Mouse (Mus musculus) heart, adult 11 months (tissue): ENCODE measurements at regions not wholly inside any gene's neighbourhood (a gene's known extent, or its start where the extent isn't known, plus 50 kb on each side); places are given as distances from the start of the nearest gene placed in this dataset.

Source experiments
- DNase-seq: peaks from one replicate; pipeline ENCODE4 v3.0.0; 2022

GRCm38 (mm10) chr16:30652692-30653091, 53.2 kb downstream of the Fam43a start:
- no peak for DNase-seq

- DNase-seq = peak; percentile 98
Observed at GRCm38 (mm10) chr16:30653806-30654205, 54.3 kb downstream of the Fam43a start.

DNA sequence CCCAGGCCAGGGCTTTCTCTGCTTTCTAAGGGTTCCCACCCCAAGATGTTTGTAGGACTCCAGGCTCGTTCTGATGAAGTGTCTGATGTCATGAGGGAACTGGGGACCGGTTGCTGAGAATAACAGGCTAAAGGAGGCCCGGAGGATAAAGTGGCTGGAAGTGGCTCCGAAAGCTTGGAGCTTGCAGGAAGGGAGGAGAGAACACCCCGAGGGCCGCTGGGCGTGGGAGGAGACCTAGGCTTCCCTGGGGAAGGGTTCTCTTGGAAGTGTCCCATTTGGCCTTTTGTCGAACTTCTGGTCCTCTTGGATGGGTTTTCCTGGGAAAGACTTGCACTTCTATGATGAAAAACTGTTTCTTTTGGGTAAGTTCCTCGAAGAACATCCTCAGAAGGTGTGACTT, 54.7 kb downstream of the Fam43a start:
- DNase-seq = peak; percentile 98

DNA sequence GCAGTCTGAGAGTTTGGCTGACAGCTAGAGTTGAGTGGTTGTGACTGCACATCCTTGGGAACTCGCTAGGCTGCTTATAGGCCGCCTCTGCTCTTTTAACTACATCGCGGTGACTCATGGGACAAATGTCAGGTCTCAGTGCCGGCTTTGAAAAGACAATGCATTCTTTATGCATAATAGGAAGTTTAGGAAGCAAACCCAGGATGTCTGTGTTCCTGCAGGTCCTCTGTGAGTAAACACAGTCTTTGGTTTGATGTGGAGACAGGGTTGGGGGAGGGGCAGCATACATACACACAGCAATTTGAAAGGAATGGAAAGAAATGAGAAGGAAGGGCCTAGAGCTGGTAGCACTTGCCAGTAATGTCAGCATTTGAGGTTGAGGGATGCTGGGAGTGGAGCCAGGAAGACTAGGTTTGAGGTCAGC, 56.3 kb downstream of the Fam43a start:
- peak; percentile 90 for DNase-seq

DNA sequence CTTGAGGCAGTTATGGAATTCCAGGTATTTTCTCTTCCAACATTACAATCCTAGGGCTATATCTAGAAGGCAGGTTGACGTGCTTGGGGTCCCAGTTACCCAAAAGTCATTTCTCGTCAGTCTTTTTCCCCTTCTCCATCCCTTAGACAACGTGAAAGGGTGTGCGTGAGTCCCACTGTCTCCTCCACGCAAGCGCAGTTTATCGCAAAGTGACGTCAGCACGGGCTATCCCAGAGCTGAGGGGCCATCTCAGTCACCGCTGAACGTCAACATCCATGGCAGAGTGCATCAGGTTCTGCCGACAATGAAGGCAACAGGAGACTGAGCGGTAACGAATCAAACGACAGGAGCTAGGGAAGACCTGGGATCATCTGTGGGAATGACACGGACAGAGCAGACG, 57.4 kb downstream of the Fam43a start:
- no peak for DNase-seq

- DNase-seq = no peak
Observed at GRCm38 (mm10) chr16:30658921-30659320, 59.4 kb downstream of the Fam43a start.

- DNase-seq = no peak
Observed at GRCm38 (mm10) chr16:30661086-30661977, 61.8 kb downstream of the Fam43a start.

DNA sequence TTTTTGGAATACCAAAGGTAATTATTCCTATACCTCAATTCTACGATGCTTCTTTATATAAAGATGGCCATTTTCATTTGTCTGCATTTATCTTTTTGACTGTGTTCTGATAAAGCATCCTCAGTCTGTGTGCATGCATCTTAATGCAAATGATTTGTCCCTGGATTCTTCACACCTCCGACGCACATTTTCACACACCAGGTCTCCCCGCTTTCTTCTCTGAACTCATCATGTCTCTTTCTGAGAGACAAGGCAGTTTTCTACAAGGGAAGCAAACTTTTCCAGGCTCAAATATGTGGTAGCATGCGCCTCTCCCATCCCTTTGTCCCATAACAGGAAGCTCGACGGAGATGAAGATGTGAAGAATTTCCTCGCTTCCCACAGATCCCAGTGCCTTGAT, 63.5 kb downstream of the Fam43a start:
- DNase-seq = no peak

- DNase-seq = no peak
Observed at GRCm38 (mm10) chr16:30663971-30664370, 64.4 kb downstream of the Fam43a start.

DNA sequence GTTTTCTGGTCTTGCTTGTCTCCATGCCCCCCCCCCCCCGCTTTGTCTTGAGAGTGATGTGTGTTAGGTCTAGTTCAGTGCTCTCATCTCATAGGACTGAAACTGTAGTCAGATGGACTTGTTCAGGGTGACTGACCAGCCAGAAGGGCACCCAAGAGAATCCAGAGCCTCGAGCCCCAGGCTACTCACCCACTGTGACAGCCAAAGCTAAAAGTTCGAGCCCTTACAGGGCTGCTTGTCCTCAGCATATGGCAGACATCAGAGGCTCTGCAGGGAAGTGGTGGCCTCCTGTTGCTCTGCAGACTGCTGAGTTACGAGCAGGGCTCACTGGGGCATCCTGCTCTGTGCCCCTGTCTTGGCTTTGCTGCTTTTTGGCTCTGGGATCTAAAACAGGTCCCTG, 64.9 kb downstream of the Fam43a start:
- no peak for DNase-seq

GRCm38 (mm10) chr16:30665881-30666280, 66.4 kb downstream of the Fam43a start:
- DNase-seq = no peak

DNA sequence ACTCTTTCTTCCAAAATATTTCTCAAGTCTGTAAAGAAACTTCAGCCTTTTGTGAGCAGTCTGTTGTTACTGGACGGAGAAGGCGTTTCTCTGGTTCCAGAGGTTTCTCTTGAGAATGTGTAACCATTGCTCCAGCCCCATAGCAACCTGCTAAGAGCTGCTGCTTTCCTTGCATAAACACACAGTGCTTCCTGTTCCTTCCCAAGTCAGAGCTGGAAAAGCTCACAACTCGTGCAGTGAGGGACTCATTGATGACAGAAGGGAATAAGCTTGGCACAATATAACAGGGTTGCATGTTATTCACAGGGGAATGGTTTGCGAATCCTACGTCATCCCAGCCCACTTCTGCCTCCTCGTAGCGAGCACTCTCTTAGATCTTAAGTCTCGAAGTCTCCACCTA, 70.4 kb downstream of the Fam43a start:
- peak; percentile 93 for DNase-seq

- no peak for DNase-seq
Observed at GRCm38 (mm10) chr16:30671584-30671983, 72.1 kb downstream of the Fam43a start.

DNA sequence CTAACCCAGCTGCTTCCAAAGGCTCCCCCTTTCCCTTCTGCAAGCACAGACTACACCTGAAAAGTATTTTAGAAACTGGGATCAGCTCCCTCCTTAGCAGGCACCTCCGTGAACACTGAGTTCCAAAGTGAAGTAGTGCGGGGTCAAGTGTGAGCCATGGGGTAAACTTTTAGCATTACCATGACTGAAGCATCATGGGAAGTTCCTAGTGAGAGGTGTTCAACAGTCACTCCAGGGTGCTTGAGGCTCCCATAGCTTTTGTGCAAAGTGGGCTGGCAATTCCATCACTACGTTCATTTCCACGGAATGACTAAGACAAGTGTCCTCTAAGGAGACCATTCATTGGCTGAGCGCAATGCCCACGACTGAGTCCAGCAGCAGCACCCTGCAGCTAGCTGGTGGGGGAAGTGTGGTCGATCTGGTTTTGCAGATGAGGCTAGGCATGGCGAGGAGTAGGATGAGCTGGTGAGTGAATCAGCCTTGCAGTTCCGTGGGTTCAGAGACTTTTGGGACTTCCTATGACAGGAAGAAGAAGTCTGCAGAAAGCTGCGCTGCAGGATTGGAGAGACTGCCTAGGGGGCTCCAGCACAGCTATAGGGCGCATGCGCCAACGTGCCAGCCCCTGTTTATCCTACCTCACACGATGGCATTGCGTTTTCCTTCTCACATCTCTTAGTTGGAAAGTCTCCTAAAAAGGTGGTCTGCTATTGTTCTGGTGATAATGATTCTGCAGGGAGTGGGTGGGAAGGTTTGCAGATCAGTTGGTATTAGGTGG, 73.4 kb downstream of the Fam43a start:
- no peak for DNase-seq

GRCm38 (mm10) chr16:30673662-30674061, 74.1 kb downstream of the Fam43a start:
- no peak for DNase-seq

GRCm38 (mm10) chr16:30675829-30676228, 76.3 kb downstream of the Fam43a start:
- DNase-seq = no peak

GRCm38 (mm10) chr16:30677016-30677415, 77.5 kb downstream of the Fam43a start:
- no peak for DNase-seq

- DNase-seq = no peak
Observed at GRCm38 (mm10) chr16:30677896-30678707, 78.6 kb downstream of the Fam43a start.

GRCm38 (mm10) chr16:30678708-30679492, 79.4 kb downstream of the Fam43a start:
- no peak for DNase-seq

DNA sequence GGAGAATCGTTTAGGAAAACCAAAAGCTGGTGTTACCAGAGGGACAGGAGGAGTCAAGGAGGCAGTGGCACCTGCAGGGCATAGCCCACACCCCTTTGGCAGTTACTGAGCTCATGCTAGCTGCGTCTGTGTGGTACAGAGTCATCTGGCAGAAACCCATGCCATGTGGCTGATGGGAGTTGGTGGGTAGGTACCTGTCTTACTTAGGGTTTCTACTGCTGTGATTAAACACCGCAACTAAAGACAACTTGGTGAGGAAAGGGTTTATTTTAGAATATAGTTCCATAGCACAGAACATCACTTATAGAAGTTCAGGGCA, 79.9 kb downstream of the Fam43a start:
- no peak for DNase-seq

- no peak for DNase-seq
Observed at GRCm38 (mm10) chr16:30681421-30681820, 81.9 kb downstream of the Fam43a start.

DNA sequence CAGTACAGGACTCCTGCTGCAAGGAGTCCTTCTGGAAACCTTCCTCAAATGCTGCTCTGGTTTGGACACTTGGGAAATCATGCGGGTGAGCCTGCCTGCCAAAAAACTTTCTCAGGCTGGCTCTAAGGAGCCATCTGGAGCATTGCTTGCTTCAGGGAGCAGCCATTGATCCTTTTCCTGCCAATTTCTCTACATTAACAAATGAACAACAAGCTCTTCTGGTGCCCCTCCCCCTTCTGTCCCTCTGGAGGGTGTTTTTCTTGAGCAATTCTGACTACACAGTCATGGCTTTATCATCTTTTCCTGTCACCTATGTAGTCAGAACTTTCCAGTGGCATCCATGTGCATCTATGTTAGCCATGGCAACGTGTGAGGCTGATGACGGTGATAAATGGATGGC, 84.5 kb downstream of the Fam43a start:
- DNase-seq = peak; percentile 95

DNA sequence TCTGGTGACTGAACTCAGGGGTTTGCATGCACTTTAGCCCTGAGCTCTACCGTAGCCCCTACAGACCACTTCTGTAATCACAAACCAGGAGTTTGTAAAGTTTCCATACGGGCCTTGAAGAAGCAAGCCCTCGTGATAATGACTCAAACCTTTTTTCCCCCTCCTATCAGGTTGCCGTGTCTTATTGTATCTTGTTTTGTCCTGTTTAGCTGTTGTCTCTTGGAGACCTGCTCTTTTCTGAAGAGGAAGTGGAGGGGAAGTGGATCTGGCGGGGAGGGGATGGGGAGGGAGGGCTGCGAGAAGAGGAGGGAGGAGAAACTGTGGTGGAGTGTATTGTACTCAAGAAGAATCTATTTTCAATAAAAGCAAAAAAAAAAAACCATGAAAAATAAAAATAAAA, 87.0 kb downstream of the Fam43a start:
- no peak for DNase-seq
